Mouse (Mus musculus): ENCODE measurements around the gene Adora3. TPM values are rescaled to one million over a fixed set of nuclear protein-coding genes. Genes with fewer than 3 reads are reported as not detected.

Gene Adora3
- polyA plus RNA-seq (2015; fragmentation: Nextera tagmentation; extraction: Ambion mirVana), result 0.36 and 0.90 TPM in 2 replicates

DNA sequence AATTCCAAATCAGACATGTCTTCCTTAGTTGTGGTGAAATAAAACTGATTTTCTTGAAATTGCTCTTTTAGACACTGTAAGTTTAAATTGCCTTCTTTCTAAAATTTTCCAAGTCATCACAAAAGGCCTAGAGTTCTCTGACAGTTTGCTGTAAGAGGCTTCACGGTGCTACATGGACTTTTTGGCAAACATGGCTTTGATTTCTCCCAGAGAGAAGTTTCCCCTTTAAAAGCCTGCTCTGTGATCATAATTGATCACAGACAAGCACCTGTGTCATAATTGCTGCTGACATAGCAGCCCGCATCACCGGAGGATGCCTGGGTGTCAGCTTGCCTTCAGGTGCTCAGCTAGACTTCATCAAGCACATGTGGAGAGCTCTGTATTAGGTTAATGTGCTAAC is at the start of gene Adora3, which contains the start of gene Tmigd3:
Gene Adora3 (plus strand): TSS at position 301 of the 400 bp plus-strand sequence.
Gene Tmigd3 (plus strand): TSS at position 346 of the 400 bp plus-strand sequence.
- Histone ChIP-seq H3K4me2 (replicated peaks) (no peak within 1 kb of the TSS), H3K9me3 (no peaks in the 10 kb centered on the region), H3K9ac (no peak within 1 kb of the TSS), H3K4me1 (peaks cover 11% of the 10 kb centered on the region), H3K36me3 (no peaks in the 10 kb centered on the region), H3K27ac (no peak within 1 kb of the TSS), H3K27me3 (no peaks in the 10 kb centered on the region; the same call in 1 of the 2 replicates), H3K4me3 (no peak within 1 kb of the TSS)
- WGBS, result 19% methylated on average over 3 of the region's 3 CpGs
- no peak for ATAC-seq (ENCODE audit: low FRiP score, low read depth)

DNA sequence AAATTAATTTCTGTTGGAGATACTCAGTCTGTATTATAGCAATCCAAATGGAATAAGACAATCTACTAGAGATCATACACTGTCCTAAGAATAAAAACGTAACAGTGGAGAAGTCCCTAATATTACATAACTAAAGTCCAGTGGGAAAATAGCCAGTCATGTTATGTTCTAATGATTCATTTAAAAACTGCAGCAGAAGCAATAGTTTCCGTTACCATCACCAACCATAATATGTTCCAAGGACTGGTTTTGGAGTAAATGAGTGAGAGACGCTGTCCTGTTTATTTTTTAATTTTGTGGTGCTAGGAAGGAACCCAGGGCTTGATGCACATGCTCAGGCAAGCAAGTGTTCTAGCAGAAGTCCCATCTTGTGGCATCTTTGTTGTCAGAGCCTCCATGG is 49.2 kb upstream of the Adora3 start:
- no peaks in the 10 kb centered on the region for H3K4me1 ChIP-seq
- no peaks in the 10 kb centered on the region for H3K9me3 ChIP-seq
- no peaks in the 10 kb centered on the region for H3K27me3 ChIP-seq
- no peak overlapping the region for H3K4me2 ChIP-seq (replicated peaks)
- ATAC-seq (ENCODE audit: low FRiP score, low read depth), result no peak
- H3K9ac ChIP-seq, result no peak overlapping the region
- no peaks in the 10 kb centered on the region for H3K36me3 ChIP-seq
- no peak overlapping the region for H3K4me3 ChIP-seq
- H3K27ac ChIP-seq, result no peak overlapping the region
- WGBS, result 89% methylated on average over 3 of the region's 3 CpGs

DNA sequence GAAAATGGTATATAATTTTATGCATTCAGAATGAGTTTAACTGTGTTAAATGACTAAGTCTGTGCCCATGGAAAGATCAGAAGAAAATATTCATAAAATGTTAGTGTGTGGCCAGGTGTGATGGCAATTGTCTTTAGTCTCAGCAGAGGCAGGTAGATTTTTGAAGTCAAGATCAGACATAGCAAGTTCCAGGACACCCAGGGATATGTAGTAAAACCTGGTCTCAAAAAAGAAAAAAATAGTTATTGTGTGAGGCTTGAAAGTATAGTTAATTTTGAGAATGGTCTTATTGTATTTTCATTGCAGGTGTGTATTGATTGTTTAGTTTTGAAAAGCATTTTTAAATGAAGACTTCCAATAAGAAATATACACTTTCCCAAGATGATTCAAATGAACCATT is 47.0 kb upstream of the Adora3 start:
- Histone ChIP-seq H3K27me3 (no peaks in the 10 kb centered on the region), H3K9me3 (no peaks in the 10 kb centered on the region)
- ATAC-seq (ENCODE audit: low FRiP score, low read depth), result no peak

DNA sequence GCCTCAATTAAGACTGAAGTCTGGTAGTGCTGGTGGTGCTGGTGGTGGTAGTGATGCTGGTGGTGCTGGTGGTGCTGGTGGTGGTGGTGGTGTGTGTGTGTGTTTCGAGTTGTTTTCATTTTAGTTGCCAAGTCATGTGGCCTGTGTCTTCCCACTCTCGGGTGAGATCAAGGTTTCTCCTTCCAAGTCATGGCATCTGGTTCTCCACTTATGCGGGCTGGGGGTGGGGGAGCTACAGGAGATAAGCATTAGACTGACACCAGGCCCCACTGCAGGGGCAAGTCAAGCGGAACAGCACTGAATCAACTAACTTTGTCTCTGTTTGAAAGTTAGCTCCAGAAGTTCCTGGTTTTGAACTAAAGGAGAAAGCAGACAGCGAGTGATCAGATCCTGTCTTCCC is 46.6 kb upstream of the Adora3 start:
- Histone ChIP-seq H3K4me2 (replicated peaks) (no peak overlapping the region), H3K36me3 (no peaks in the 10 kb centered on the region), H3K9me3 (no peaks in the 10 kb centered on the region), H3K4me1 (no peaks in the 10 kb centered on the region), H3K27me3 (no peaks in the 10 kb centered on the region), H3K9ac (no peak overlapping the region), H3K4me3 (no peak overlapping the region), H3K27ac (no peak overlapping the region)
- WGBS, result 52% methylated on average over 5 of the region's 5 CpGs
- ATAC-seq (ENCODE audit: low FRiP score, low read depth), result no peak

More for the DNA sequence above, 47.0 kb upstream of the Adora3 start:
- no peak overlapping the region for H3K4me2 ChIP-seq (replicated peaks)
- no peak overlapping the region for H3K27ac ChIP-seq
- H3K4me3 ChIP-seq, result no peak overlapping the region
- H3K9ac ChIP-seq, result no peak overlapping the region
- no peaks in the 10 kb centered on the region for H3K36me3 ChIP-seq
- no peaks in the 10 kb centered on the region for H3K4me1 ChIP-seq

DNA sequence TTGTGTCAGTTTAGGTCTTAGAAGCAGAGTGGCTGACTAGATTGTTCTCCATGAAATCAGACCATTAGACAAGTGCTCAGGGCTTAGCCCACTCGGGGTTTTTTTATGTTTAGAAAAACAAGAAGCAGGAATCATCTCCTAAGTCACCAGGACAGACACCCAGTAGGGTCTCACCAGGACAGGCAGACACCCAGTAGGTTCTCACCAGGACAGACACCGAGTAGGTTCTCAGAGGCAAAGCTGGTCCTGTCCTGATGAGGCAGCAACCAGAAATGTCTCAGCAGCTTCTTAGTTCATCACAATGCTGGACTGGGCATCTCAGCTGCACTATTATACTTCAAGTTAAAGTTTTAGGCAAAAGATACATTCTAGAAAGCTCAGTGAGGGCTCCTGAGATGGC is 46.0 kb upstream of the Adora3 start:
- no peaks in the 10 kb centered on the region for H3K27me3 ChIP-seq
- H3K27ac ChIP-seq, result no peak overlapping the region
- no peaks in the 10 kb centered on the region for H3K36me3 ChIP-seq
- no peak overlapping the region for H3K9ac ChIP-seq
- H3K4me3 ChIP-seq, result no peak overlapping the region
- H3K4me2 ChIP-seq (replicated peaks), result no peak overlapping the region
- no peak for ATAC-seq (ENCODE audit: low FRiP score, low read depth)
- H3K9me3 ChIP-seq, result no peaks in the 10 kb centered on the region
- no peaks in the 10 kb centered on the region for H3K4me1 ChIP-seq
- 57% methylated on average over 2 of the region's 2 CpGs for WGBS

DNA sequence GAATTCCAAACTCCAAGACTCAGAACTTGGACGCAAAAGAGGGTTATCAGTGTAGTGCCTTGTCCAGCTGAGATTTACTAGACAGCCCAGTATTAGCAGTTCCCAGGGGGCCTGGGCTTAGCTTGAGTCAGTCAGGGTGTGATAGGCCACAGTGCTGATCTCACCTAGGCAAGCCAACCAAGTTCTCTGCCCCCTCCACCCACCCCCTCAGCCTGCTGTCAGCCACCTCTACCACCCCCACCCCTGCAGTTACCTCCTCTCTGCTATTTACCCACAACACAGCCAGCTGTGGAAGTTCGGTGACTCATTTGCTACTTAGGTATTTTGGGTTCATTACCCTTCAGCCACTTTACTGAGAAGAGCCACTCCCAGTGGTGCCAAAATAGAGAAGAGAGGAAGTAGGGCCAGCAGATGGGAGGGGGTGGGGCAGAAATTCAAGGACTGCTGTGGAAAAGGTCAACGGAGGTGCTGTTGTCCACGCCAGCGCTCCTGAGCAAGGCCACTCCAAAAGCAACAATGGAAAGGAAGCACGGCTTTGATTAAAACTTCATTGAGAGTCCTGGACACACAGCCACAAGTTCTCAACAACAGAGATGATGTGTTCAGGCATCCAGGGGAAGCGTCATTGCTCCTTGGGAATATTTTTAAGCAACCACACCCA is 45.0 kb upstream of the Adora3 start:
- no peak for ATAC-seq (ENCODE audit: low FRiP score, low read depth)
- H3K9ac ChIP-seq, result no peak overlapping the region
- no peaks in the 10 kb centered on the region for H3K9me3 ChIP-seq
- H3K27ac ChIP-seq, result no peak overlapping the region
- no peaks in the 10 kb centered on the region for H3K36me3 ChIP-seq
- H3K4me1 ChIP-seq, result no peaks in the 10 kb centered on the region
- no peak overlapping the region for H3K4me2 ChIP-seq (replicated peaks)
- 66% methylated on average over 7 of the region's 7 CpGs for WGBS
- no peak overlapping the region for H3K4me3 ChIP-seq
- no peaks in the 10 kb centered on the region for H3K27me3 ChIP-seq

DNA sequence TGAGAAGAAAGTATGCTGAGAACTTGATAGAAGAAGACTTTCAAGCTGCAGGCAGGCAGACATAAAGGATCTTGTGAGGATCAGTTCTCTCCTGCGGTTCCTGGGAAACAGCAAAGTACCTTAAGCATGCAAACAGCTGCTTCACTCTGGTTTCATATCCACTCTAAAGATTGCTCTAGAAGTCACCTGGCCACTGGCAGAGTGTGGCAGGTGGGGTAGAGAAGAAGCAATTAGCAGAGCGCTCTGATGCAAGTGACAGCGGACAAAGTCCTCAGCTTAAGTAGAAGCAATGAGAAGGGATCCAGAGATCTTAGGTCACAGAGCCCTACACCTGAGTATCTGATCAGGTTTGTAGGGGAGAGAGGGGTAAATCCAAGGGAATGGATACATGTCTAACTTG is 39.1 kb upstream of the Adora3 start:
- Histone ChIP-seq H3K4me3 (no peak overlapping the region), H3K4me2 (replicated peaks) (no peak overlapping the region), H3K9ac (no peak overlapping the region), H3K36me3 (no peaks in the 10 kb centered on the region), H3K27ac (no peak overlapping the region), H3K27me3 (no peaks in the 10 kb centered on the region), H3K9me3 (no peaks in the 10 kb centered on the region), H3K4me1 (no peaks in the 10 kb centered on the region)
- ATAC-seq (ENCODE audit: low FRiP score, low read depth), result no peak
- WGBS, result 92% methylated on average over 3 of the region's 3 CpGs

DNA sequence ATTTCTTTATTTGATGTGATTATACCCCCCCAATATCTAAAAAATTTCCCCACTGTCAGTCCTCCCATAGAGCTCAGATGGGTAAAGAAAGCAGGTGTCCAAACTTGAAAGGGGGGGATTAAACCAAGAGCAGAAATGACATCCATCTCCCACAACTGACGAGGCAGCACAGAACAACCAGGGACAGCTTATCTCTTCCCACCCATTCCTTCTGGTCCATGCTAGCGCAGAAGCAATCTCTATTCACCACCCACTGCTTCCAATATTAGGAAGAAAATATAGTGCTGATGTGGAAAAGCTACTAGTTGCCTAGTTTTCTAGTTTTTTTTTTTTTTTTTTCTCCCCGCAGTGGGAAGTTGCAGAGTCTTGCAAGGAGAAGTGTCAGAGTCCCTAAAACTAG is 34.8 kb upstream of the Adora3 start:
- no peaks in the 10 kb centered on the region for H3K27me3 ChIP-seq
- H3K4me3 ChIP-seq, result no peak overlapping the region
- no peak overlapping the region for H3K9ac ChIP-seq
- no peaks in the 10 kb centered on the region for H3K36me3 ChIP-seq
- no peak overlapping the region for H3K27ac ChIP-seq
- no peak for ATAC-seq (ENCODE audit: low FRiP score, low read depth)
- H3K9me3 ChIP-seq, result no peaks in the 10 kb centered on the region
- WGBS, result 78% methylated on average over 3 of the region's 3 CpGs
- no peaks in the 10 kb centered on the region for H3K4me1 ChIP-seq
- H3K4me2 ChIP-seq (replicated peaks), result no peak overlapping the region

DNA sequence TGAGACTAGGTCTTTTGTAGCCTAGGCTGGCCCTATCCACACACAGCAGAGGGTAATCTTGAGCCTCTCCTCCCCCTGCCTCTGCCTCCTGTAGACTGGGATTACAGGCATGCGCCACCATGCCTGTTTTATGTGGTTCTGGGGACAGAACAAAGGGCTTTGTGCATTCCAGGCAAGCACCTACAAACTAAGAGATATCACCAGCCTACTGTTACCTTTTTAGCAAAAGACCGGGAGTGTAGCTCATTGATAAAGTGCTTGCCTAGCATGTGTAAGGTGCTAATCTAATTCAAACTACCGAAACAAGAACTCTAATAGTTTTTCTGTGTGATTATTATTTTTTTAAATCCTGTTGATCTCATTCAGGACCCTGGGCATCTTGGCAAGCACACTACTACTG is 33.8 kb upstream of the Adora3 start:
- 87% methylated on average over 3 of the region's 3 CpGs for WGBS

DNA sequence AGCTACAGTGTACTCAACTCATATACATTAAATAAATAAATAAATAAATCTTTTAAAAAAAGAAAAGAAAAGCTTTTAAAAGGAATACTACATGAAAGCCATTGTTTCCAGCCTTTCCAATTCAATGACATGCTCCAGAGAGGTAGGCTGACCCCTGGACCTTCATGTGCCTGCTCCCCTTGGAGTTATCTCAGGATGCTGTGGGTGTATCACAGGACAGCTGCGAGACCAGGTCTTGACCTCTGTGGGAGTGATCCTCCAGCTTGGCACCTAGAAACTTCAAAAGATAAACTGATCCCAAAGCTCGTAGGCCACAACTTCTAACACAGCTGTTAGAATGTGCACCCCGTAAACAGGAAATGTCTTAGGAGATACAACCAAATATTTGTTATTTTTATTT is 32.0 kb upstream of the Adora3 start:
- no peaks in the 10 kb centered on the region for H3K27me3 ChIP-seq
- H3K27ac ChIP-seq, result no peak overlapping the region
- H3K9ac ChIP-seq, result no peak overlapping the region
- no peaks in the 10 kb centered on the region for H3K36me3 ChIP-seq
- H3K4me1 ChIP-seq, result no peaks in the 10 kb centered on the region
- ATAC-seq (ENCODE audit: low FRiP score, low read depth), result no peak
- no peaks in the 10 kb centered on the region for H3K9me3 ChIP-seq
- H3K4me2 ChIP-seq (replicated peaks), result no peak overlapping the region
- WGBS, result 76% methylated on average over 3 of the region's 3 CpGs
- no peak overlapping the region for H3K4me3 ChIP-seq

More for the DNA sequence above, 33.8 kb upstream of the Adora3 start:
- Histone ChIP-seq H3K4me3 (no peak overlapping the region), H3K27me3 (no peaks in the 10 kb centered on the region), H3K4me2 (replicated peaks) (no peak overlapping the region), H3K9me3 (no peaks in the 10 kb centered on the region), H3K4me1 (no peaks in the 10 kb centered on the region), H3K9ac (no peak overlapping the region), H3K36me3 (no peaks in the 10 kb centered on the region), H3K27ac (no peak overlapping the region)
- no peak for ATAC-seq (ENCODE audit: low FRiP score, low read depth)

DNA sequence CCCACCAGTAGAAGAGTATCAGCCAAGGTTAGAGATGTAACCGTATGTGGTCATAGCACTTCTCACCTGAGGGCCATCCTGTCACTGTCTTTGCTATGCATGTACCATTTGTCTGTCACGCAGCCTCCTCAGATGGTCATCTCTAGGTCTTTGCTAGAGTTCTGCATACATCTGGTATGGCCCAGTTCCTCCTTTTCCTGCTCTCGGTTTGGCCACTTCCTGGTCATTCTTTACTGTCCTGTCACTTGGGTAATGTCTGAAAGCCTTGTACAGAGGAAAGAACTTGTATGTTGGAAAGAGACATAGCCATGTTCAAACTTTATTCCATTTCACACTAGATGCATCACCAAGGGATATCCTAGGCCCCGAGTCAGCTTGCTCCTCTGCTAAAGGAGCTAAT is 30.8 kb upstream of the Adora3 start:
- H3K36me3 ChIP-seq, result no peaks in the 10 kb centered on the region
- ATAC-seq (ENCODE audit: low FRiP score, low read depth), result no peak

DNA sequence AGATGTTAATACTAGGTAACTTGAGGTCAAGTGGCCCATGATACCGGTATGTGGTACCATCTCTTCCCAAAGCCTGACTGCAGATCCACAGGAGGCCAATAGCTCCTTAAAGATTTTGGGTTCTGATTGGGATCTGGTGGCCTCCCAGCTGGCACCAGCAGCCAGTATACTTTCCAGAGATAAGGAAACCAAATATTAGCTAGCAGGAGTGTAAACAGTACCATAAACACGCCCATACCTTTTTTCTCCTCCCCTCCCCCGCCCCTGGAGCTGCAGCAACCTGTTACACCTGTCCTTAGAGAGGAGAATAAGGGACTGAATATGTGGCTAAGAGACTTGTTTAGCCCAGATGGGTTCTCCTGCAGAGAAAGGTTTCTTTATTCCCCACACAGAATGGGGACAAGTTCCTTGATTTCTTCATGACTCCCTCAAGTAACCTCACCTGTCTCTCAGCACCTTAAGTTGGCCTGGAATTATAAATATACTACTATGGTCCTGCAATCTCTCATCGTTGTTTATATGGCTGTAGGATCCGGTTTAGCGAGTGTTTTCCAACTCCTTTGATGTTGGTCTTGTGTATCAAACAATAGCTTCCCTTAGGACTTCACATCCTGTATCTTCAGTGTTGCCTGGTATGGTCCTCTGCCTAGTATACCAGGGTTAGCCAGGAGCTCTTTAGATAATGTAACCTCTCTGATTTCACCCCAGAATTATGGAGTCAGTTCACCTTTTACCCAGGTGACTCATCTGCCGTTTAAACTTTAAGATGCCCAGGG is 24.2 kb upstream of the Adora3 start:
- 58% methylated on average over 7 of the region's 7 CpGs for WGBS
- no peak overlapping the region for H3K4me2 ChIP-seq (replicated peaks)
- no peaks in the 10 kb centered on the region for H3K9me3 ChIP-seq
- H3K27me3 ChIP-seq, result no peaks in the 10 kb centered on the region
- no peak overlapping the region for H3K9ac ChIP-seq
- H3K36me3 ChIP-seq, result no peaks in the 10 kb centered on the region
- no peak overlapping the region for H3K4me3 ChIP-seq
- H3K4me1 ChIP-seq, result peaks cover 8% of the 10 kb centered on the region
- H3K27ac ChIP-seq, result no peak overlapping the region
- ATAC-seq (ENCODE audit: low FRiP score, low read depth), result no peak

More for the DNA sequence above, 30.8 kb upstream of the Adora3 start:
- WGBS, result 88% methylated on average over 4 of the region's 4 CpGs
- Histone ChIP-seq H3K4me1 (no peaks in the 10 kb centered on the region), H3K9me3 (no peaks in the 10 kb centered on the region), H3K4me3 (no peak overlapping the region), H3K4me2 (replicated peaks) (no peak overlapping the region), H3K9ac (no peak overlapping the region), H3K27ac (no peak overlapping the region), H3K27me3 (no peaks in the 10 kb centered on the region)
